Mouse (Mus musculus) gastrocnemius, postnatal 25 days (tissue): ENCODE measurements around the gene Defa17. TPM values are rescaled to one million over a fixed set of nuclear protein-coding genes. Genes with fewer than 3 reads are reported as not detected.
"Not testable (repeated sequence)": the region's sequence is repeated elsewhere in the genome, so short reads cannot be mapped to it uniquely, and the experiment has no call there.

Experiments used
- DNase-seq: peaks from one replicate; pipeline ENCODE4 v3.0.0; 2022
- long read RNA-seq, 2 experiments: library from polyadenylated mRNA; stranded (forward); transcript quantifications; one replicate each; pipeline ENCODE4 v2.0.0; 2021
- total RNA-seq, 2 experiments: library from RNA; stranded (reverse); gene quantifications; 1 replicate in 1 of 2; 2 replicates in 1 of 2; pipeline ENCODE4 v1.2.3; 2021

The Defa17 gene
- total RNA-seq = not detected
- long read RNA-seq, experiment 1 = 0 reads
- long read RNA-seq, experiment 2 = 0 reads

GRCm38 (mm10) chr8:21655480-21655879 is at the start of gene Defa17:
Defa17 (plus strand) TSS chr8:21655780.
- not testable (repeated sequence) for DNase-seq

DNA sequence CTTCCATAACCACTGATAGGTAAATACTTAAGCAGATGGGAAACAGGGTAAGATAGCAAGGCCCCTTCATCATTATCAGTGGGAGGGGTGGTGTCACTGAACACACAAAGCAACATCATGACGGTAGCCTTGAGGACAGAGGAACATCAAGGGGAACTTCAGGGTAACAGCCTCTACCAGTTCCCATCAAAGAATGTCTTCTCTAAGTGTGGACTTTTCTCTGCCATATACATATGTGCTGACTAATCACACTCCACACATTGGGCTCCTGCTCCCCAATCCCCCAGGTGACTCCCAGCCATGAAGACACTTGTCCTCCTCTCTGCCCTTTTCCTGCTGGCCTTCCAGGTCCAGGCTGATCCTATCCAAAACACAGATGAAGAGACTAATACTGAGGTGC is 37.7 kb upstream of the Defa17 start, which contains the start of gene Defa26:
TSS of gene Defa26 (plus strand) at position 301 of the 400 bp plus-strand sequence.
- DNase-seq = not testable (repeated sequence)

GRCm38 (mm10) chr8:21665497-21665896 is 9.9 kb downstream of the Defa17 start, which contains the start of gene Defa34:
Defa34 (plus strand) TSS chr8:21665797.
- DNase-seq = not testable (repeated sequence)

- DNase-seq = not testable (repeated sequence)
Observed at GRCm38 (mm10) chr8:21703545-21703944, 48.0 kb downstream of the Defa17 start, which contains the start of gene AY761184. AY761184 (minus strand) TSS chr8:21703645.

Other genes with a start within 250 kb of the Defa17 start
- gene Defa36, start 228.4 kb upstream of the Defa17 start, total RNA-seq = not detected
- not detected for gene Gm7849, start 199.2 kb upstream of the Defa17 start, total RNA-seq
- gene Defa20, start 146.5 kb upstream of the Defa17 start, total RNA-seq = not detected
- gene Defa32, start 126.7 kb upstream of the Defa17 start, total RNA-seq = not detected
- not detected for gene Defa37, start 90.4 kb upstream of the Defa17 start, total RNA-seq
- gene Defa28, start 72.8 kb upstream of the Defa17 start, total RNA-seq = not detected
- not detected for gene Gm7861, start 61.3 kb upstream of the Defa17 start, total RNA-seq
- gene Defa26, start 37.6 kb upstream of the Defa17 start, total RNA-seq = not detected
- gene Defa34, start 10.0 kb downstream of the Defa17 start, total RNA-seq = not detected
- not detected for gene AY761184, start 47.9 kb downstream of the Defa17 start, total RNA-seq
- not detected for gene Defa24, start 78.7 kb downstream of the Defa17 start, total RNA-seq
- gene Defb50, start 167.8 kb downstream of the Defa17 start, total RNA-seq = not detected
- not detected for gene Defb2, start 184.1 kb downstream of the Defa17 start, total RNA-seq
- not detected for gene Defb10, start 203.1 kb downstream of the Defa17 start, total RNA-seq
- gene Defb9, start 229.6 kb downstream of the Defa17 start, total RNA-seq = not detected